Mouse (Mus musculus): ENCODE data around the gene Khk.

GRCm38 (mm10) chr5:30914849-30915248 is 6.4 kb upstream of the Khk start:
- no peak for TF ChIP-seq CTCF (conservative IDR thresholded peaks at IDR 0.05; ENCODE audit: low read length)
- TF ChIP-seq NANOG (IDR thresholded peaks at IDR 0.05; ENCODE audit: borderline replicate concordance, low read length): no peak
- no peak for TF ChIP-seq POU5F1 (IDR thresholded peaks at IDR 0.05; ENCODE audit: borderline replicate concordance, low read length)

Measured in E14TG2a.4 (cell line).